Mouse (Mus musculus) ES-Bruce4 (cell line): ENCODE results near the gene Rad9b. TPM values are rescaled to one million over a fixed set of nuclear protein-coding genes. Genes with fewer than 3 reads are reported as not detected.

ENCODE experiments used
- H3K27ac ChIP-seq: 2 replicates; pipeline ENCODE4 v1.5.1; 2012; ENCODE audit warnings: low read length, inconsistent platforms; ENCODE audit not compliant: insufficient read depth
- H3K27me3 ChIP-seq: 2 replicates; pipeline ENCODE4 v1.6.1; 2012; ENCODE audit warnings: mild to moderate bottlenecking, low read length, inconsistent platforms; ENCODE audit not compliant: control insufficient read depth, poor library complexity, insufficient read depth, severe bottlenecking
- H3K36me3 ChIP-seq: 2 replicates; pipeline ENCODE4 v1.6.1; 2012; ENCODE audit warnings: inconsistent platforms, mild to moderate bottlenecking, low read length, moderate library complexity; ENCODE audit not compliant: control insufficient read depth, poor library complexity, insufficient read depth, severe bottlenecking
- H3K4me1 ChIP-seq: one replicate; pipeline ENCODE4 v1.8.1; 2011; ENCODE audit warnings: low read length; ENCODE audit not compliant: control insufficient read depth, insufficient read depth
- H3K4me3 ChIP-seq: 2 replicates; pipeline ENCODE4 v1.5.1; 2011; ENCODE audit warnings: low read depth, mild to moderate bottlenecking, low read length
- H3K9ac ChIP-seq: 2 replicates; pipeline ENCODE4 v1.6.1; 2012; ENCODE audit warnings: low read depth, mild to moderate bottlenecking, inconsistent platforms; ENCODE audit not compliant: poor library complexity, severe bottlenecking
- H3K9me3 ChIP-seq: replicated peaks from 2 replicates; pipeline ENCODE4 v1.6.1; 2012; ENCODE audit warnings: mild to moderate bottlenecking, low read length, inconsistent platforms; ENCODE audit not compliant: control insufficient read depth, poor library complexity, insufficient read depth, severe bottlenecking
- CTCF ChIP-seq: IDR thresholded peaks from one replicate; pipeline ENCODE4 v1.8.1; 2011; ENCODE audit warnings: low read depth, low read length
- EP300 ChIP-seq: IDR thresholded peaks from 2 replicates; pipeline ENCODE4 v1.6.1; 2011; ENCODE audit warnings: low read depth, low read length; ENCODE audit not compliant: insufficient read depth
- POLR2A ChIP-seq: IDR thresholded peaks from one replicate; pipeline ENCODE4 v1.8.1; 2011; ENCODE audit warnings: low read length; ENCODE audit not compliant: insufficient read depth
- polyA plus RNA-seq: library from polyadenylated mRNA; stranded (reverse); fragments of >200 nt; gene quantifications from 2 replicates; pipeline ENCODE4 v1.2.4, GENCODE M21; 2011; ENCODE audit warnings: low read depth; ENCODE audit not compliant: missing spikeins, insufficient read depth, insufficient read length

Gene Rad9b
- polyA plus RNA-seq, 1 experiment: 19.7 TPM

- Histone ChIP-seq H3K36me3 (peaks cover 4% of the 10 kb centered on the region; the same call in 1 of the 2 replicates), H3K27me3 (no peaks in the 10 kb centered on the region), H3K9me3 (no peaks in the 10 kb centered on the region), H3K4me3 (no peak overlapping the region), H3K9ac (no peak overlapping the region), H3K4me1 (no peaks in the 10 kb centered on the region), H3K27ac (no peak overlapping the region)
- no peak for TF ChIP-seq CTCF
- TF ChIP-seq EP300: no peak
- no peak for TF ChIP-seq POLR2A
These were observed 45.8 kb upstream of the Rad9b start for GRCm38 (mm10) chr5:122399871-122400270.

- Histone ChIP-seq H3K27me3 (no peaks in the 10 kb centered on the region), H3K9me3 (no peaks in the 10 kb centered on the region), H3K36me3 (no peaks in the 10 kb centered on the region), H3K27ac (no peak overlapping the region), H3K4me3 (no peak overlapping the region), H3K9ac (no peak overlapping the region), H3K4me1 (no peaks in the 10 kb centered on the region)
- TF ChIP-seq POLR2A: no peak
- no peak for TF ChIP-seq CTCF
- TF ChIP-seq EP300: no peak
These were observed 43.5 kb upstream of the Rad9b start for GRCm38 (mm10) chr5:122397495-122397894.

- H3K36me3 ChIP-seq: no peaks in the 10 kb centered on the region
- no peaks in the 10 kb centered on the region for H3K9me3 ChIP-seq
- no peaks in the 10 kb centered on the region for H3K27me3 ChIP-seq
- no peak for TF ChIP-seq EP300
- TF ChIP-seq POLR2A: no peak
- TF ChIP-seq CTCF: no peak
- H3K4me3 ChIP-seq: no peak overlapping the region
- H3K4me1 ChIP-seq: no peaks in the 10 kb centered on the region
- H3K27ac ChIP-seq: no peak overlapping the region
- no peak overlapping the region for H3K9ac ChIP-seq
These were observed 42.8 kb upstream of the Rad9b start for GRCm38 (mm10) chr5:122396791-122397190.

- Histone ChIP-seq H3K4me1 (no peaks in the 10 kb centered on the region), H3K9ac (no peak overlapping the region), H3K36me3 (no peaks in the 10 kb centered on the region), H3K27ac (no peak overlapping the region), H3K4me3 (no peak overlapping the region), H3K9me3 (no peaks in the 10 kb centered on the region), H3K27me3 (no peaks in the 10 kb centered on the region)
- TF ChIP-seq CTCF (peak; percentile 70), EP300 (no peak)
These were observed 39.9 kb upstream of the Rad9b start for GRCm38 (mm10) chr5:122393887-122394286.

GRCm38 (mm10) chr5:122392227-122393004 is 38.4 kb upstream of the Rad9b start:
- TF ChIP-seq CTCF (no peak), EP300 (no peak), POLR2A (no peak)
- no peak overlapping the region for H3K27ac ChIP-seq
- H3K9ac ChIP-seq: peak overlapping the region; percentile 71
- H3K4me3 ChIP-seq: peak overlapping the region; percentile 86
- no peaks in the 10 kb centered on the region for H3K4me1 ChIP-seq
- no peaks in the 10 kb centered on the region for H3K9me3 ChIP-seq
- H3K36me3 ChIP-seq: no peaks in the 10 kb centered on the region
- no peaks in the 10 kb centered on the region for H3K27me3 ChIP-seq

- Histone ChIP-seq H3K27ac (no peak within 1 kb of the TSS), H3K4me3 (peak within 1 kb of the TSS; percentile 86), H3K4me1 (no peaks in the 10 kb centered on the region), H3K36me3 (no peaks in the 10 kb centered on the region), H3K27me3 (no peaks in the 10 kb centered on the region), H3K9me3 (no peaks in the 10 kb centered on the region), H3K9ac (peak within 1 kb of the TSS; percentile 71)
- TF ChIP-seq CTCF: peak; percentile 93
- TF ChIP-seq EP300: no peak
These were observed 37.8 kb upstream of the Rad9b start, which contains the start of gene Arpc3 for GRCm38 (mm10) chr5:122391786-122392180. Gene Arpc3, plus strand, starts transcription at chr5:122391878.
